Mouse (Mus musculus) testis, adult 2 months (tissue): ENCODE measurements at regions not wholly inside any gene's neighbourhood (a gene's known extent, or its start where the extent isn't known, plus 50 kb on each side); places are given as distances from the start of the nearest gene placed in this dataset.

ENCODE experiments used
- CTCF ChIP-seq: fragments of 200-500 bp; IDR thresholded peaks from 2 replicates; pipeline ENCODE4 v1.5.1; 2012; ENCODE audit warnings: low read depth, mild to moderate bottlenecking, inconsistent platforms, low read length, moderate library complexity; ENCODE audit not compliant: control insufficient read depth, insufficient read depth, insufficient replicate concordance
- POLR2A ChIP-seq: fragments of 200-500 bp; IDR thresholded peaks from 2 replicates; pipeline ENCODE4 v1.6.1; 2012; ENCODE audit warnings: low read depth, mild to moderate bottlenecking, inconsistent platforms, low read length, moderate library complexity; ENCODE audit not compliant: control insufficient read depth

- TF ChIP-seq CTCF (no peak), POLR2A (no peak)
Measured at GRCm38 (mm10) chr5:146636859-146637258, 51.8 kb upstream of the Gpr12 start.
